Mouse (Mus musculus): ENCODE measurements around the gene Rps6kb1. TPM values are rescaled to one million over a fixed set of nuclear protein-coding genes. Genes with fewer than 3 reads are reported as not detected.
A peak's percentile ranks its signal among the peaks of the same experiment; 100 is the strongest.

Rps6kb1 gene
- polyA plus RNA-seq, 1 experiment from 2014 or later: 62.1 TPM

- peaks cover 48% of the 10 kb centered on the region for H3K4me1 ChIP-seq (replicated peaks; ENCODE audit: control insufficient read depth, insufficient read depth, low read length)
- H3K27me3 ChIP-seq (ENCODE audit: control insufficient read depth, insufficient read depth, low read depth, low read length): no peaks in the 10 kb centered on the region
- no peak overlapping the region for H3K4me3 ChIP-seq (ENCODE audit: low read length)
- 31% methylated on average over 2 of the region's 2 CpGs for WGBS
- ATAC-seq (ENCODE audit: low read depth): no peak
- H3K9me3 ChIP-seq (ENCODE audit: control insufficient read depth, low read length): no peaks in the 10 kb centered on the region
- H3K9ac ChIP-seq (ENCODE audit: low read length): no peak overlapping the region
- H3K4me2 ChIP-seq (ENCODE audit: low read depth, low read length): no peak overlapping the region
- H3K36me3 ChIP-seq (ENCODE audit: control insufficient read depth, insufficient read depth, low read length): no peaks in the 10 kb centered on the region
- H3K27ac ChIP-seq (ENCODE audit: low read length): no peak overlapping the region; the same call in 1 of the 2 replicates
Measured at GRCm38 (mm10) chr11:86574408-86574807, 29.8 kb upstream of the Rps6kb1 start.

DNA sequence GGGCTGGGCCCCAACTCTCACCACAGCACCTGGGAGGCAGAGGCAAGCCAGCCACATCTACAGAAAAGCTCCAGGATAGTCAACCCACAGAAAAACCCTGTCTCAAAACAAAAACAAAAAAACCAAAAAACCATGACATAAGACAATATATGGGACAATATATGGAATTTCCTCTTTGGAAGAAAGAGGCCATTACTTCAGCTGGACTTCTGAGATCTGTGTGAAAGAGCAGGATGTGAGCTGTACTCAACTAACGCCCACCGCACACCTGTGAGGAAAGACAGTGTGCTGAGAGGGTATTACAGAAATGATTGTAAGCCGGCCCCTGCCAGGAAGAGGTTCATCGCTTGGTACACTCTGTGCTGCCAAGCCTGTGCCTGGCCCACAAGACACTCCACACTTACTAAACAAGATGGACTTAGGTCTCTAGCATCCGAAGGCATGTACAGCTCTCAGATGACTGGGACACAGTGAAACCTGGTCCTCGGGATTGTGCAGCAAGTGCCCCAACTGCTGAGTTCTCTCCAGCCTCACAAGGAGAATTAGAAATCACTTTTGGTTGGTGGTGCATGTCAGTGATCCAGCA, 29.1 kb upstream of the Rps6kb1 start:
- no peak overlapping the region for H3K9ac ChIP-seq (ENCODE audit: low read length)
- no peak for ATAC-seq (ENCODE audit: low read depth)
- H3K9me3 ChIP-seq (ENCODE audit: control insufficient read depth, low read length): no peaks in the 10 kb centered on the region
- H3K27me3 ChIP-seq (ENCODE audit: control insufficient read depth, insufficient read depth, low read depth, low read length): no peaks in the 10 kb centered on the region
- no peak overlapping the region for H3K4me3 ChIP-seq (ENCODE audit: low read length)
- no peak overlapping the region for H3K27ac ChIP-seq (ENCODE audit: low read length)
- no peak overlapping the region for H3K4me2 ChIP-seq (ENCODE audit: low read depth, low read length)
- H3K36me3 ChIP-seq (ENCODE audit: control insufficient read depth, insufficient read depth, low read length): no peaks in the 10 kb centered on the region
- 75% methylated on average over 6 of the region's 6 CpGs for WGBS
- H3K4me1 ChIP-seq (replicated peaks; ENCODE audit: control insufficient read depth, insufficient read depth, low read length): peaks cover 41% of the 10 kb centered on the region

DNA sequence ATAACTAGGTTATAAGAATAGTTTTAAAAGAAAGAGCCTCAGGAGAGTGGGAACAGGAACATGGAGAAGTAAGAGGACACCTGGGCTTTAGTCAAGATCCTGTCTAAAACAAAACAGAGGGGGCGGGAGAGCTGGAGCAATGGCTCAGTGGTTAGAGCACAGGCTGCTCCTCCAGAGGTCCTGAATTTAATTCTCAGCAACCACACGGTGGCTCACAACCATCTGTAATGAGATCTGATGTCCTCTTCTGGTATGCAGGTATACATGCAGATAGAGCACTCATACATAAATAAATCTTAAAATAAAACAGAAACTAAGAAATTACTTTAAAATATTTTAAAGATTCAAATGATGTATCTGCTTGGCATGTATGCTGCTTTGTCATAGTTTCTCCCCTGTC, 28.0 kb upstream of the Rps6kb1 start:
- whole genome bisulfite sequencing: 64% methylated on average over 2 of the region's 2 CpGs
- no peak for ATAC-seq (ENCODE audit: low read depth)
- Histone ChIP-seq H3K9ac (ENCODE audit: low read length) (no peak overlapping the region), H3K4me1 (replicated peaks; ENCODE audit: control insufficient read depth, insufficient read depth, low read length) (peaks cover 35% of the 10 kb centered on the region), H3K27me3 (ENCODE audit: control insufficient read depth, insufficient read depth, low read depth, low read length) (no peaks in the 10 kb centered on the region), H3K4me3 (ENCODE audit: low read length) (no peak overlapping the region), H3K36me3 (ENCODE audit: control insufficient read depth, insufficient read depth, low read length) (no peaks in the 10 kb centered on the region), H3K4me2 (ENCODE audit: low read depth, low read length) (no peak overlapping the region), H3K27ac (ENCODE audit: low read length) (peak overlapping the region; percentile 90), H3K9me3 (ENCODE audit: control insufficient read depth, low read length) (no peaks in the 10 kb centered on the region)

- peak; percentile 65 for ATAC-seq (ENCODE audit: low read depth)
- H3K4me1 ChIP-seq (replicated peaks; ENCODE audit: control insufficient read depth, insufficient read depth, low read length): peaks cover 29% of the 10 kb centered on the region
- no peak overlapping the region for H3K4me2 ChIP-seq (ENCODE audit: low read depth, low read length)
- no peaks in the 10 kb centered on the region for H3K9me3 ChIP-seq (ENCODE audit: control insufficient read depth, low read length)
- H3K9ac ChIP-seq (ENCODE audit: low read length): no peak overlapping the region
- H3K4me3 ChIP-seq (ENCODE audit: low read length): no peak overlapping the region
- H3K27ac ChIP-seq (ENCODE audit: low read length): peak overlapping the region; percentile 90
- H3K27me3 ChIP-seq (ENCODE audit: control insufficient read depth, insufficient read depth, low read depth, low read length): no peaks in the 10 kb centered on the region
- WGBS: 51% methylated on average over 4 of the region's 4 CpGs
- no peaks in the 10 kb centered on the region for H3K36me3 ChIP-seq (ENCODE audit: control insufficient read depth, insufficient read depth, low read length)
Measured at GRCm38 (mm10) chr11:86571871-86572270, 27.3 kb upstream of the Rps6kb1 start.

GRCm38 (mm10) chr11:86571047-86571855, 26.6 kb upstream of the Rps6kb1 start:
- WGBS: 24% methylated on average over 15 of the region's 15 CpGs
- H3K9me3 ChIP-seq (ENCODE audit: control insufficient read depth, low read length): no peaks in the 10 kb centered on the region
- no peaks in the 10 kb centered on the region for H3K36me3 ChIP-seq (ENCODE audit: control insufficient read depth, insufficient read depth, low read length)
- peak overlapping the region; percentile 90 for H3K27ac ChIP-seq (ENCODE audit: low read length)
- ATAC-seq (ENCODE audit: low read depth): peak; percentile 88
- H3K4me3 ChIP-seq (ENCODE audit: low read length): no peak overlapping the region
- no peak overlapping the region; the same call in 1 of the 2 replicates for H3K9ac ChIP-seq (ENCODE audit: low read length)
- no peaks in the 10 kb centered on the region for H3K27me3 ChIP-seq (ENCODE audit: control insufficient read depth, insufficient read depth, low read depth, low read length)
- peaks cover 24% of the 10 kb centered on the region for H3K4me1 ChIP-seq (replicated peaks; ENCODE audit: control insufficient read depth, insufficient read depth, low read length)
- peak overlapping the region; percentile 20 for H3K4me2 ChIP-seq (ENCODE audit: low read depth, low read length)

DNA sequence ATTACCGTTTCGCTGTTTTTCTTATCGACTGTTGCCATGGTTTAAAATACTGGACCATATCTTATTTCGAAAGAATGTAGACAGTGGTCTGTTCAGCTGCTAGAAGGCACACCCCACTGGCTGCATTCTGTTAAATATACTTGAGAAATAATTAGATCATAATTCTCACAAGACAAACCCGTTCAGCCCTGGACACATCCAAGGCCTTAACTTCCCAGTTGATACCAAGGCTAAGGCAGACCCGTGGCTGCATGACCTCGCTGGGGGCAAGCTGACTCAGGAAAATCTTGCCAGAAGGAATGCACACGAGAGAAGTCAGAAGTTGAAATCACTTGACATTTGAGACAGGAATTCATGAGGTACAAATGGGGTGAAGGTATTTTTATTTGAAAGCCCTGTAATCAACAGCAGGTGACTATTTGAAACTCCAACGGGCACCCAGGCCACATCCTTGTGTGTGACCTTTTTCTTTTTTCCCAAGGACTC, 25.7 kb upstream of the Rps6kb1 start:
- Histone ChIP-seq H3K27ac (ENCODE audit: low read length) (peak overlapping the region; percentile 90; the same call in 1 of the 2 replicates), H3K9me3 (ENCODE audit: control insufficient read depth, low read length) (no peaks in the 10 kb centered on the region), H3K4me2 (ENCODE audit: low read depth, low read length) (no peak overlapping the region), H3K9ac (ENCODE audit: low read length) (no peak overlapping the region), H3K27me3 (ENCODE audit: control insufficient read depth, insufficient read depth, low read depth, low read length) (no peaks in the 10 kb centered on the region), H3K4me3 (ENCODE audit: low read length) (no peak overlapping the region), H3K4me1 (replicated peaks; ENCODE audit: control insufficient read depth, insufficient read depth, low read length) (peaks cover 17% of the 10 kb centered on the region), H3K36me3 (ENCODE audit: control insufficient read depth, insufficient read depth, low read length) (peaks cover 4% of the 10 kb centered on the region; the same call in 1 of the 2 replicates)
- 41% methylated on average over 9 of the region's 9 CpGs for WGBS
- no peak for ATAC-seq (ENCODE audit: low read depth)

DNA sequence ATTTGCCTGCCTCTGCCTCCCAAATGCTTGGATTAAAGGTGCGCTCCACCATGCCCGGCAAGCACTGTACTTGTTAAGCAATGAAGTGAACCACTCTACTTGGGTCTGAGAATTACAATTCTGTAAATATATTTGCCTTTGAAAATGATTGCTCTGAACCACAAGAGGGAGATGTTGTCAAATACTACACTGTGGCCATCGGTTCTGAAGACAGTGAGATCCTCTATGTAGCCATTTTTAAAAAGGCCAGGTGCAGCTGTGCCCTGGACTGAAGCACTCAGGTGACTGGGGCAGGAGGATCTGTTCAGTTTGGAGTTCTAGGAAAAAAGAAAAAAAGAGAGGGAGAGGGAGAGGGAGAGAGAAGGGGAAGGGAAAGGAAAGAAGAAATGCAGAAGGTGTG, 23.8 kb upstream of the Rps6kb1 start:
- H3K9ac ChIP-seq (ENCODE audit: low read length): no peak overlapping the region
- H3K4me3 ChIP-seq (ENCODE audit: low read length): no peak overlapping the region
- no peak overlapping the region for H3K27ac ChIP-seq (ENCODE audit: low read length)
- ATAC-seq (ENCODE audit: low read depth): no peak
- 56% methylated on average over 3 of the region's 3 CpGs for WGBS
- no peaks in the 10 kb centered on the region for H3K9me3 ChIP-seq (ENCODE audit: control insufficient read depth, low read length)
- no peaks in the 10 kb centered on the region for H3K27me3 ChIP-seq (ENCODE audit: control insufficient read depth, insufficient read depth, low read depth, low read length)
- no peak overlapping the region for H3K4me2 ChIP-seq (ENCODE audit: low read depth, low read length)
- H3K36me3 ChIP-seq (ENCODE audit: control insufficient read depth, insufficient read depth, low read length): peaks cover 8% of the 10 kb centered on the region; the same call in 1 of the 2 replicates
- peaks cover 13% of the 10 kb centered on the region for H3K4me1 ChIP-seq (replicated peaks; ENCODE audit: control insufficient read depth, insufficient read depth, low read length)

- WGBS: 85% methylated on average over 4 of the region's 4 CpGs
Measured at GRCm38 (mm10) chr11:86558258-86558657, 13.7 kb upstream of the Rps6kb1 start.

GRCm38 (mm10) chr11:86553525-86553924, 8.9 kb upstream of the Rps6kb1 start:
- Histone ChIP-seq H3K9ac (ENCODE audit: low read length) (no peak overlapping the region), H3K4me1 (replicated peaks; ENCODE audit: control insufficient read depth, insufficient read depth, low read length) (no peaks in the 10 kb centered on the region), H3K4me2 (ENCODE audit: low read depth, low read length) (no peak overlapping the region), H3K27ac (ENCODE audit: low read length) (no peak overlapping the region), H3K9me3 (ENCODE audit: control insufficient read depth, low read length) (no peaks in the 10 kb centered on the region), H3K27me3 (ENCODE audit: control insufficient read depth, insufficient read depth, low read depth, low read length) (no peaks in the 10 kb centered on the region), H3K36me3 (ENCODE audit: control insufficient read depth, insufficient read depth, low read length) (peaks cover 9% of the 10 kb centered on the region), H3K4me3 (ENCODE audit: low read length) (no peak overlapping the region)
- WGBS: 80% methylated on average over 6 of the region's 6 CpGs
- no peak for ATAC-seq (ENCODE audit: low read depth)

More at GRCm38 (mm10) chr11:86558258-86558657, 13.7 kb upstream of the Rps6kb1 start:
- no peak for ATAC-seq (ENCODE audit: low read depth)
- Histone ChIP-seq H3K4me3 (ENCODE audit: low read length) (no peak overlapping the region), H3K36me3 (ENCODE audit: control insufficient read depth, insufficient read depth, low read length) (peaks cover 8% of the 10 kb centered on the region), H3K27ac (ENCODE audit: low read length) (no peak overlapping the region), H3K9me3 (ENCODE audit: control insufficient read depth, low read length) (no peaks in the 10 kb centered on the region), H3K9ac (ENCODE audit: low read length) (no peak overlapping the region), H3K4me1 (replicated peaks; ENCODE audit: control insufficient read depth, insufficient read depth, low read length) (no peaks in the 10 kb centered on the region), H3K27me3 (ENCODE audit: control insufficient read depth, insufficient read depth, low read depth, low read length) (no peaks in the 10 kb centered on the region), H3K4me2 (ENCODE audit: low read depth, low read length) (no peak overlapping the region)

Measured in lung, embryonic 16.5 days (tissue).